Comparison of ENCODE assay signal across 8 mouse cellular contexts in the genomic region with DNA sequence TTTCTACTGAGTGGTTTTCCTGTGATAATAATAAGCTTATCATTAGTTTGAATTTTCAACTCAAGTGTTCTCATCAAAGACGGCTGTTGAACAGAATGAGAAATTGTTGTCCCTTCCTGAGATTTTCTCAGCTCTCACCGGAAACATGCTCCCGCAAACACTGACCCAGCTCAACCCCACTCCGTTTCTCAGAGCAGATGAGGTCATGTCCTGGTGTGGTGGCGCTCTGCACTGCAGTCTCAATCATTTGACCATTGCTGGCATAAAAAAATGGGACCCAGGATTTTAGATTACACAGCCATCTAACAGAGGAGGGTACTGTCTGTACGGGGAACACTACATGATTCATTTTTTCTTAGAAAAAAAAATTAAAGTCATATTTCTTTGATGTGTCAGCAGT.
A peak's percentile ranks its signal among the peaks of the same experiment; 100 is the strongest.
DNase-seq lines count a peak whose midpoint lies in the region; ATAC-seq lines count a peak whose summit lies in the region.

No protein-coding gene starts in this region.

- H3K4me2 ChIP-seq in hindbrain, embryonic 12.5 days (replicated peaks), result no peak overlapping the region

- no peaks in the 10 kb centered on the region for H3K79me2 ChIP-seq in macrophage (ENCODE audit: inconsistent target)

- DNase-seq in retina, postnatal 1 day, result peak; percentile 31
- DNase-seq in retina, embryonic 14.5 days (ENCODE audit: low spot score), result no peak
- peak; percentile 28 for DNase-seq in embryonic facial prominence, embryonic 10.5 days (ENCODE audit: low spot score)
- peak; percentile 23 for DNase-seq in kidney, adult 18-20 months
- no peak for DNase-seq in left cerebral cortex, postnatal 4 days
- no peak for DNase-seq in urinary bladder, adult 2 months (ENCODE audit: low spot score)

- ATAC-seq in hindbrain, embryonic 12.5 days (ENCODE audit: low FRiP score), result no peak

- 63% methylated on average over 6 of the region's 6 CpGs for whole genome bisulfite sequencing in embryonic facial prominence, embryonic 10.5 days
- WGBS in macrophage (ENCODE audit: missing documents), result 12% methylated on average over 6 of the region's 6 CpGs
- WGBS in hindbrain, embryonic 12.5 days, result 58% methylated on average over 6 of the region's 6 CpGs

- H3K4me3 ChIP-seq in embryonic facial prominence, embryonic 10.5 days, result no peak overlapping the region
- no peak overlapping the region for H3K4me3 ChIP-seq in macrophage (ENCODE audit: inconsistent target)
- no peak overlapping the region for H3K4me3 ChIP-seq in hindbrain, embryonic 12.5 days

- H3K9me3 ChIP-seq in embryonic facial prominence, embryonic 10.5 days, result no peaks in the 10 kb centered on the region
- H3K9me3 ChIP-seq in hindbrain, embryonic 12.5 days (replicated peaks), result no peaks in the 10 kb centered on the region

- no peaks in the 10 kb centered on the region for H3K27me3 ChIP-seq in embryonic facial prominence, embryonic 10.5 days (replicated peaks; ENCODE audit: low read depth, poor library complexity, severe bottlenecking)
- no peaks in the 10 kb centered on the region for H3K27me3 ChIP-seq in hindbrain, embryonic 12.5 days

- H3K27ac ChIP-seq in embryonic facial prominence, embryonic 10.5 days (replicated peaks), result no peak overlapping the region
- peak overlapping the region; percentile 27 for H3K27ac ChIP-seq in macrophage
- no peak overlapping the region for H3K27ac ChIP-seq in hindbrain, embryonic 12.5 days

- H3K36me3 ChIP-seq in embryonic facial prominence, embryonic 10.5 days (replicated peaks), result no peaks in the 10 kb centered on the region
- H3K36me3 ChIP-seq in macrophage (ENCODE audit: inconsistent target), result no peaks in the 10 kb centered on the region
- H3K36me3 ChIP-seq in hindbrain, embryonic 12.5 days, result no peaks in the 10 kb centered on the region

- H3K9ac ChIP-seq in hindbrain, embryonic 12.5 days, result no peak overlapping the region

- peaks cover 15% of the 10 kb centered on the region for H3K4me1 ChIP-seq in embryonic facial prominence, embryonic 10.5 days
- H3K4me1 ChIP-seq in hindbrain, embryonic 12.5 days, result no peaks in the 10 kb centered on the region

- intact Hi-C loops in left cerebral cortex, postnatal 4 days (cut with DNase I), result no loop called here

Comparison
In these comparisons a context has a peak if more than half of its experiments do, and no peak if none do; other contexts are left out.
1. DNase-seq: peak in retina, postnatal 1 day (single experiment), embryonic facial prominence, embryonic 10.5 days (single experiment) and kidney, adult 18-20 months (single experiment); none in retina, embryonic 14.5 days (single experiment), left cerebral cortex, postnatal 4 days (single experiment) and urinary bladder, adult 2 months (single experiment).